Mouse (Mus musculus): ENCODE measurements around the gene Cfap57.
A peak's percentile ranks its signal among the peaks of the same experiment; 100 is the strongest.
"Not testable (repeated sequence)": the region's sequence is repeated elsewhere in the genome, so short reads cannot be mapped to it uniquely, and the experiment has no call there.

Cfap57 gene

GRCm38 (mm10) chr4:118517497-118518146 is 103.0 kb downstream of the Cfap57 start:
- no peak for DNase-seq

- DNase-seq = peak; percentile 64
Measured at GRCm38 (mm10) chr4:118516699-118517496, 103.7 kb downstream of the Cfap57 start.

- no peak for DNase-seq
Measured at GRCm38 (mm10) chr4:118509050-118509449, 111.5 kb downstream of the Cfap57 start.

GRCm38 (mm10) chr4:118507171-118507570 is 113.4 kb downstream of the Cfap57 start:
- not testable (repeated sequence) for DNase-seq

DNA sequence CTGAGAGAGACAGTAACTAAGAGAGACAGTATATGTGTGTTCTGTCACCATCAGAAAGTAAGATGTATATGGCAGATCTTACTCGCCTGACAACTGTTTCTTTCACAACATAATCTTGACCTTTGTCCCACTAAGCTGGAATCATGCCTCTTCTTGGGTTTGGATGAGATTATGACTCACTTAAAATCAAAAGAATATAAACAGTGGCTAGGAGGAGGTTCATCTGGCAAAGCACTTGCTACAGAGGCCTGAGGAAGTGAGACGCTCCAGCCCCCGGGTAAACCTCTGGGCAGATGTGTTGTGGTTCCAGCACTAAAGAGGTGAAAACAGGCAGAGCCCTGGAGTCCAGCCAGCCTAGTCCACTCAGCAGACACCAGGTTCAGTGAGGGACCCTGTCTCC is 115.0 kb downstream of the Cfap57 start:
- DNase-seq = no peak
